Mouse (Mus musculus) ovary, postnatal 10 days (tissue): ENCODE results near the gene Prm1.

Source experiments
- DNase-seq: peaks from one replicate; pipeline ENCODE4 v3.0.0; 2022; ENCODE audit warnings: low spot score

Gene Prm1

DNA sequence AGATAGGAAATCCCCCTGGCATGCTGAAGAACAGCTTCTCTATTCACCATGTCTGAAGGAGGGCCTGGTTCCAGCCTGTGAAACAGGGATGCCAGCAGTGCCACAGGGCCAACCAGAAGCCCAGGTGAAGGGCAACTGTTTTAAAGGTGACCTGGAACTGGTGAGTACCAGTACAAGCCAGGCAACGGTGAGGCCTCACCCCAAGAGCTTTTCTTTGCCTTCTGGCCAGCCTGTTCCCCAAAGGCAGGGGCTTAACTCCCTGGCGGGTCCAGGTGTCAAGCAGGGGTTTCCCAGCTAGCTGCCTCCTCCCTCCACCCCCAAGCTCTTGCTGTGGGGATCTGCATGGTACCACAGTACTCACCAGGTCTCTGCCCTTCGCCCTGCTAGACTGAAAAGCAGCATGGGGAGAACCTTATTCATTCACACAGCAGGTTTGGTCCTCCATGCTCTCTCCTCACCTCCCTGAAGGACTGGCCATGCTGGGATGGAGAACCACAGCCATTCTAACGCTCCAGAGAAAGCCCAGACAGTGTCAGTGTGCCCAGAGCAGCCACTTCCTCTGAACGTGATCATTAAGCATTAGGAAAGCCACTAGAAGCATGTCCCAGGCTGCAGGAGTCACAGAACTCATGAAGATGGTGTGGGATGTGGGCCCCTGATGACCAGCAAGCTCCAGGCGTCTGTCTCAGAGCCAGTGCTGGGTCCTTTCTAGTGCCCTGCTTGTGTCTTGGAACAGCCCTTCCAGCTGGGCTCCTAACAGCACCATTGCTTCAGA lies 23.1 kb downstream of the Prm1 start:
- DNase-seq = no peak

DNA sequence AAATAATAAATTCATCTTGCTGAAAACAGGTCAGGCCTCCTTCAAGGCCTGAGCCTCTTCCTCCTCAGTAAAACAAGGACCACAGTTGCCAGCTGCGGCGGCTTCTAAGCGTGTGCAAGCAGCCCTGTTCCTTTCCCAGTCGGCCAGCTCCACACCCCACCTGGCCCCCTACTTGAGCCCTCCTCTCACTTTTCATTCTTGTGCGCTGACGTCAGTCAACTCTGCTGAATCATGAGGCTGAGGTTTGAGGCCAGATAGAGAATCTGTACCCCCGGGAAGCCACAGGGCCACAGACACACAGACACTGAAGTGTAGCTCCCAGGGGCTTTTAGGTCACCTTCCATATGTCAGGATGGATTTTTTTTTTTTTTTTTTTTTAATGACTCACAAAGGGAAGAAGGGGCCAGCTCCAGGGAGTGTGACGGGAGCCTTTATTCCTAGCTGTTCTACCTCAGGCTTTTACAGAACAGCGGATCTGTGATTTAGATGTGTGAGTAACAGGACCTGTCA lies 23.7 kb downstream of the Prm1 start:
- no peak for DNase-seq

DNA sequence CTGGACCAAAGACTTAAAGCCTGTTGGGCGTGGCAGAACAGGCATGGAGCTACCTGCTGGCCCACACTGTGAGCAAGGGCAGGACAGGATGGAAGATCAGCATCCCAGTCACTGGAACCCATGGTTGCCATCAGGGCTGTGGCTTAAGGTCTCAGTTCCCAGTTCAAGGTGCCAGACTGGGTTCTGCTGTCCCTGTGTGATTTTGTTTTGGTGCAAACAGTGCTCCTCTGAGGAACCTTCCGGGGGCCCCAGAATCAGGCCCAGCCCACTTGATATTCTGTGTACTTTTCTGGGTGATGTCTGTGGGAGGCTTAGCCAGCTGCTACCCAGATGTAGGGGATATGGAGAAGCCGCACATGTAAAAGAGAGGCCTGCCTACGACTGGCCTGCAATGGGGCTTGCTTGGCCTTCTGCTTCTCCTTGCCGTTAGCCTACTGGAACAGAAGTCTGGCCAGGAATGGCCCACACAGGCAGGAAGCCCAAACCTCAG lies 25.0 kb downstream of the Prm1 start:
- no peak for DNase-seq

DNA sequence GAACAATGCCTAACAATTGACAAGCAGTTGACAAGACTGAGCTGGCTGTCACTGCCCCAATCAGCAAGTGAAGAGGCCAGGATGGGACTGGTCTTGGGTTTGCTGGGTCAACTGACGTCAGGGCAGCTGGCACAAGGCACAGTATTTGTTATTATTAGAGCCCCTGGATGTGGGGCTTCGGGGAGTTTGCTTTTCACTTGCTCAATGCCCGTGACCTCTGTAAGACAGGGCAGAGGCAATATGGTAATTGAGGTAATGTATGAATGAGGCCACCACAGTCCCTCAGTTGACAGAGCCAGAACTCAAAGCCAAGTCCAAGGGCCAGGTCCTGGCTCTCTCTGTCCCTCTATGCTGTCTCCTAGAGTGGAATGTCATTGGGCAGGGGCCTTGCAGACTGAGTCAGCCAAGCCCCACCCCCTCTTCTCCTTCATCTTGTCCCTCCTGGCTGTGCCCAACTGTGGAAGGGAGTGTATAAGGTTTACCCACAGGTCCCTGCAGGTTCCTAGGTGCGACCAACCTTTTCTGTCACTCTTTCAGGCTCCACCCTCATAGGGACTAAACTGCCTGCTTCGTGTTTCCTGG lies 28.0 kb downstream of the Prm1 start:
- no peak for DNase-seq

DNA sequence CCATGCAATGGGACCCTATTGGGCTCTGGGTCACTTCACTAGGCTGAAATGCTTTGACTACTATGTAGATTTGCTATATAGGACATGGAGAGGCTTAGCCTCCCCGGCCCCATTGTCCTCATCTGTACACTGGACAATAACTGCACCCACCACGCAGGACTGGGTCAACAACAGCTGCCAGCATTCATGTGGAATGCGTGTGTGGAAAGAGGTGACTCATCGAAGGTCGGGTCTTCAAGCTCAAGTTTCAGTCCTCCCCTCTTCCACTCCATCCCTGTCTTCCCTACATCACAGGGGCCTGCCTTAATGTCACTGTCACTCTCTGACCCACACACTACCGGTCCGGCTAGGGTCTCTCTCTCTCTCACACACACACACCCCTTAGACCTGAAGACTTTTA lies 29.3 kb downstream of the Prm1 start:
- no peak for DNase-seq

DNA sequence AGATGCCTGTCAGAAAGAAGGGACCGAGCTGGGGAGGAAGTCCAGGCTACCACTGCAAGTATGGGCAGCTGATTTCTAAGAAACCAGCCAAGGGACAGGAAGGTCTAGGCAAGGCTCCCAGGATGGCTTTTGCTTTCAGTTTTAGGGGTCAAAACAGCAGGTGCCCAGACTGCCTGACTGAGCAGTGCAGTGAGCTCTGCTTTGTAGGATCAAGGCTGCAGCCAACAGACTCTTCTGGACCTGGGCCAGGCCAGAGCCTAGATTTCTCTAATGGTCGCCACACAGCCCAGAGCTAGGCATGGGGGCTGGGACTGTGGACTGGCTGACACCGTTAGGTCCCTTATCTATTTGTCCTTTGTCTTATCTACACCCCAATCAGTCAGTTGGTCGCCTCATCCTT lies 30.9 kb downstream of the Prm1 start:
- no peak for DNase-seq

DNA sequence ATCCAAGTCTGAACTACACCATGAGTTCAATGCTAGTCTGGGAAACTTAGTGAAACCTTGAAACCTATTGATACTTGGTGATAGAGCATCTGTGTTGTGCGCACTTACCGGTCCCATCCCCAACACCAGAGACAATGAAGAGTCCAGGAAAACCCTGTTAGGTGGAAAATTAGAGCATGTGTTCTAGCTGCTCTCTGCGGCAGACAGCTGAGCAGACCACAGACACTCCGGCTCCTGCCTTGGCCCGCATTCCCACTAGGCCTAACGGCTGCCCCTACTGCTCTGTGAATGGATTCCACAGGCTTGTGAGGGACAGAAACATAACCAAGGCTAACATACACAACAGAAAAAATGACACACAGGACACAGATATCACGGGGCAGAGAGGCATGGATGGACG lies 32.1 kb downstream of the Prm1 start:
- no peak for DNase-seq

DNA sequence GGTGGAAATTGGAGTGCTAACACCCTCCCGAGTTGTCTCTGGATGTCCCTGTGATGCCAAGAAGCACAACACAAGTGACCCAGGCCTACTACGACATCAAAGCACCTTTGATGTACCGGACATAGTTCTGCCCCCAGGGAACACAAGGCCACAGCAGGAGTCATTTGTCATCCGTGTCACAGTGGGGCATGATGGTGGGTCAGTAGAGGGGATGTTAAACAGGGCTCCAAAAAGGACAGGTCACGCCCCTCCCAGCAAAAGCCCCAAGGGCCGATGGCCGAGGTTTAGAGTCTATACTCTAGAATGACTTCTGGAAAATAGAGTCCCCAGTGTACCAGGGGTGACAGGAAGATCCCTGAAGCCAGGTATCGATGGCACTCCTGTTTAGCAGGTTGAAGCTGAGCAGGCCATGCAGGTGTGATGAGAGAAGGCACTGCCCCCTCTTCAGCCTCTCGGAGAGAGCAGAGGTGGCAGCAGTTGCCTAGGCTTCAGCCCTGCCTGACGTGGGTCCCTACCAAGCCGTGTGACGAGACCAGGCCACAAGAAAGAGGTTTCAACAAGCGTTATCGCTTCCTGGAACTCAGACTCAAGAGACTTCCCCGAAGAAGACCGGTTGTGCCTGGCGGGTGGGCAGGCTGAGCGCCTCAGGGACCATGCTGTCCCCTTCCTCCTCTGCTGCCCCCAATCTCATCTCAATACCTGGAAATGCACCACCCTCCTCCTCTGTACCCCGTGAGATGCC lies 33.7 kb downstream of the Prm1 start:
- no peak for DNase-seq

DNA sequence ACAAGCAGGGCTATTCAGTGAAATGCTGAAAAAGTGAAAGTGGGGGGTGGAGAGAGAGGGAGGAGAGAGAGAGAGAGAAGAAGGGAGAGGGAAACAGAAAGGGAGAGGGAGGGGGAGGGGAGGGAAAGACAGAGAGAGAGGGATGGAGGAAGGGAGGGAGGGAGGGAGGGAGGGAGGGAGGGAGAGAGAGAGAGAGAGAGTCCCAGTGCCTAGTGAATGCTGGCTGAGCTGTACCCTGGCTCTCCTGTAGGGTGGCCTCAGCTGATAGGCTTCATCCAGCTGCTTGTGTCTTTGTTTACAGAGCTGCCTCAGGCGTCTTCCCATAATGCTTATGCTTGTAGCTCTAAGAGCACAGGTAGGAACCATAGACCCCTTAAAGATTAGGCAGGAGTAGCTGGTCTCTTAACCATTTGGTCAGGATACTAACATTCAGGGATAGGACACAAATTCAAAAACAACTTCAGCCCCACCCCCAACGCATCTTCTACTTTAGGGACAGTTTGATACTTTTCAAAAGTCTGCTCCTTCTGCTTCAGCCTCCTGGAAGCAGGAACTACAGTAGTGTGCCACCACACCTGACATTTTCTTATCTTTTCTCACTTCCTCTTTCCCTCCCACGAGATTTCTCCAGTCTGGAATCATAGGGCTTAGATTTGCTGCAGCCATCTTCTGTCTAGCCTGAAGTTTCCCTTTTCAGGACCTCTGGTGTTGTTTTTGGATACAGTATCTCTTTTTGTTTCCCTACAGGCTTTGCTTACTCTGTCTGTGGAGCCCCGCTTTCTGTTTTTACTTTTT lies 34.9 kb downstream of the Prm1 start:
- no peak for DNase-seq

DNA sequence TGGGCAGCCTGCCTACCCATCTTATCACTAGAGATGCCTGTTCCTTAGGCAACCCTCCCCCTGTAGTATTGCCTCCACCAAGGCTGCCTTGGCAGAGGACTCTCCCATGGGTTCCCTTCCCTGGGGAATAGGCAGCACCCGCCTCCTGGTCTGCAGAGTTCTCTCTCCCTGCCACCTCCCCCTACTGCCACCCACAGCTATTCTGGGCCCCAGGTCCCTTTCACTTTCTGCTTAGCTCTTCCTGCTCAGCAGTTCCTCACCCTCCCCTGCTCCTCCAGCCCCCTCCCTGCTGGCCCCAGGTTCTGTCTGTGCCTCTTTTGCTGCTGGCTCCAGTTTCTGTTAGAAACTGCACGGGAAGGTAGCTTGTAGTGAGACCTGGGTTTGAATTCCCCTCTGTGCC lies 36.0 kb downstream of the Prm1 start:
- no peak for DNase-seq

DNA sequence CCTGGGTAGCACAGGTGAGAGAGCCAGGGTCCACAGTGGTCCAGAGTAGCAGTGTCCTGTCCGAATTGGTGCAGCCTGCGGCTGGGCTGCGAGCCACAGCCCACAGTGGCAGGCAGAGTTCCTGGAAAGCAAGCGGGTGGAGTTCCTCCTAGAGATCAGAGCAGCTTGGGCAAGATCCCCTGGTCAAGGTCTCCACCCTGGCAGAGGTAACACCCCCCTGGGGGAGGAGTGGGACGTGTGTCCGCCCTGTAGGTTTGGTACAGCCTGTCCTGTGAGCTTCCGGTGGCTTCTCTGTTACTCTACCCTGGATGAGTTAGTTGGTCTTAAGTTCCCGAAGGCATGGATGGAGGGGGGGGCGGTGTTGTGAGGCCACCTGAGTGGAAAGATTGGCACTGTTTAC lies 36.8 kb downstream of the Prm1 start:
- no peak for DNase-seq

DNA sequence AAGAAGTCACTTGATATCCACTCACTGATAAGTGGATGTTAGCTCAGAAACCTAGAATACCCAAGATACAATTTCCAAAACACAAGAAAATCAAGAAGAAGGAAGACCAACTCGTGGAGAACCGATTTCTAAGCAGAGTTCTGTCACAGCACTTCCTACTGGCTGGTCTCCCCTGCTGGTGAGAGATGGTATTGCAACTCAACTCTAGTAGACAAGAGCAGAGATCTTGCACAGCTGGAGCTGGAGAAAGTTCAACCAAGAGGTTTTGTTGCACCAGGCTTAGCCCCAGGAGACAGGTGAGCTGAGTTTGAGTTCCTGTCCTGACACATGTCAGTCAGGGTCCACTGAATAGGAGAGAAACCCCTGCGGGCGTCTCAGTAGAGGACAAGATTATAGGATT lies 38.5 kb downstream of the Prm1 start:
- DNase-seq = peak; percentile 29

DNA sequence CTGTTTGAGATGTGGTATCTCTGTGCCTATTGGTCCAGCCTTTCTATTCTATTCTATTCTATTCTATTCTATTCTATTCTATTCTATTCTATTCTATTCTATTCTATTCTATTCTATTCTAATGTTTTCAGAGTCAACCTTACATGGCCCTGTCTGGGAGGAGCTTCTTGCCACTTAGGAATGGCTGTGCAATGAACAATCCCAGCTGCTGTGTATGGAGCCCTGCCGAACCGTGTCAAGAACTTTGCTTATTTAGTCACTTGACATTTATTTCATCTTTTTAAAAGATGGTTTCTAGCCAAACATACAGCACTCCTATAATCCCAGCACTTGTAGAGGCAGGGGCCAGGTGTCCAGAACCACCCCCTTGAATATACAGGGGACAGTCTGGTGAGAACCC lies 41.3 kb downstream of the Prm1 start:
- DNase-seq = no peak

DNA sequence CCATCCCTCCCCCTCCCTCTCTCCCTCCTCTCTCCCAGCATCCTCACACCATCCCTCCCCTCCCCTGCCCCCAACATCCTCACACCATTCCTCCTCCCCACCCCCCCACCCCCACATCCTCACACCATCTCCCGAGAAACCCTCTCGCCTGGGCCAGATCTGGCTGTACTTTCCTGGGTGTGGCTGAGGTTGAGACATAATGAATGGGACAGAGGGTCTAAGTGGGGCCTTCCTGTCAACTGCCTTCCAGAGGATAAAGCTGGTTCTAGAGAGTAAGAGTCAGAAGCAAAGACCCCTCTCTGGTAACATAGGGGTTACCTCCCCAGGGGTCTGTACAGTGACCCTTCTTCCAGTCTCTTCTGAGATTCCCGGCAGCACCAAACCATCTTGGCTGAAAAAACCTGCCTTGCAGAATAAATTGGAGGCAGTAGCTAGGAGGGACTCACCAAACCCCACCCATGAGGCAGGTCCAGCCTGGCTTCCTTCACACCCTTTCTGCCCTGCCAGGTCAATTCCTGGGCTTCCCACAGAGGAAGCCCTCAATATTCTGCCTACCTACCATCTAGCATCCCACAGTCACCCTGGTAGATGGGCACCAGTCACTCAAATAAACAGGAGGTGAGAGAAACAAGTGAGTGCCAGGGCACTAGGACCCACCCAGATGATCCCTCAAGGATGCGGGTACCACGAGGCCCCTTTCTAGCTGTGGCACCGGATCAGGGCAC lies 41.9 kb downstream of the Prm1 start:
- no peak for DNase-seq

DNA sequence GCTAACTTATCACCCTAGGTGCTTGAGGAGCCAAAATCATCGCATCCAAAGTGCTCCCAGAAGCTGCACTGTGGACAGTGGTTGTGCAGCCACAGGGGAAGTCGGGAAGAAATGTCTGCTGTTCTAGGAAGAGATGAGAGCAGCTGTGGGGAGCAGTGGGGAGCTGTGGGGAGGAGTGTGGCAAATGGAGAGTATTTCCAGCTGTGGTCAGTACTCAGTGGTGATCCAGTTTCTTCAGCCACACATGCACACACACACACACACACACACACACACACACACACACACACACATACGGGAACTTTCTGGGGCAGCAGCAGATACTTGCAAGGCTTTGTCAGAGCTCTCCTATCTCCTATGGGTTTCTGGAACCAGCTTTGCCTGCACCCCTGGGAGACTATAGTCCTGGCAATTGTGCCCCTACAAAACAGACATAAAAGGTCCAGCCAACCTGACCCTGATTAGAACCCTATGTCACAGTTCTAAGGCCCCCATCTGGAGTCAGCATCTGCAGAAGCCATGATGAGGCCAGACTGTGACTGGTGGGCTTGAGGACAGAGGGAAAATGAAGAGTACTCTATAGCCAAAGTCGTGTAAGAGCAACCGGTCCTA lies 43.0 kb downstream of the Prm1 start:
- no peak for DNase-seq

DNA sequence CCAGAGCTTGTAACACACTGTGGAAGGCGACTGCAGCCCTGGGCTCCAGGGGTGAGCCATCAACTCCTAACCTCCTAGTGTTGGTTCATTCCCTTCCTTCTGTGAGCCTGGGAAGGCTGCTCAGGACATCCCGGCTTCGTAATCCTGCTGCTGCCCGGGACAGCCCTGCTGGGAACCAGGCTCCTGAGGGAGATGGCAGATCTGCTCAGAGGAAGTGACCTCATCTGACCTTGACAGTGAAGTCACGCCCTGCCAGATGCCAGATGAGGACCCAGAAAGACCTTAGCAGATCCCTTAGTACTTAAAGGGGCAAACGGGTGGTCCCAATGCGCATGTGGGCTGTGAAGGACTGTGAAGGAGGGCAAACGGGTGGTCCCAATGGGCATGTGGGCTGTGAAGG lies 44.5 kb downstream of the Prm1 start:
- no peak for DNase-seq

DNA sequence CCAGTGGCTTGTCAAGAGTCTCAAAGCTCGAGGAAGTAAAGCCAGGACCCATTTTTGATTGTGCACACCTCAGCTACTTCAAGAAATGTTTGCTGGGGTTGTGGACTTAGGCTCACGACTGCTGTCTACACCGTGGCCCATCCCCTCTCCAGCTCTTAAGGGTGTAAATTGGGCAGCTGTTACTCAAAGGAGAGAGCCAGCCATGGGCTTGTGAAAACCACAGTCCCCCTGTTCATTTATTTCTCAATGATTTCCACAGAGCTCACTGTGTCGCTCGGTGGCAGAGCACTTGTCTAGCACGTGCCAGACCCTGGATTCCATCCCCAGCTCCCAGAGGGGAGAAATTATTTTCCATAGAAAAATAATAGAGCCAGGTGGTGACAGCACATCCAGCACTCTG lies 49.5 kb downstream of the Prm1 start:
- DNase-seq = no peak

DNA sequence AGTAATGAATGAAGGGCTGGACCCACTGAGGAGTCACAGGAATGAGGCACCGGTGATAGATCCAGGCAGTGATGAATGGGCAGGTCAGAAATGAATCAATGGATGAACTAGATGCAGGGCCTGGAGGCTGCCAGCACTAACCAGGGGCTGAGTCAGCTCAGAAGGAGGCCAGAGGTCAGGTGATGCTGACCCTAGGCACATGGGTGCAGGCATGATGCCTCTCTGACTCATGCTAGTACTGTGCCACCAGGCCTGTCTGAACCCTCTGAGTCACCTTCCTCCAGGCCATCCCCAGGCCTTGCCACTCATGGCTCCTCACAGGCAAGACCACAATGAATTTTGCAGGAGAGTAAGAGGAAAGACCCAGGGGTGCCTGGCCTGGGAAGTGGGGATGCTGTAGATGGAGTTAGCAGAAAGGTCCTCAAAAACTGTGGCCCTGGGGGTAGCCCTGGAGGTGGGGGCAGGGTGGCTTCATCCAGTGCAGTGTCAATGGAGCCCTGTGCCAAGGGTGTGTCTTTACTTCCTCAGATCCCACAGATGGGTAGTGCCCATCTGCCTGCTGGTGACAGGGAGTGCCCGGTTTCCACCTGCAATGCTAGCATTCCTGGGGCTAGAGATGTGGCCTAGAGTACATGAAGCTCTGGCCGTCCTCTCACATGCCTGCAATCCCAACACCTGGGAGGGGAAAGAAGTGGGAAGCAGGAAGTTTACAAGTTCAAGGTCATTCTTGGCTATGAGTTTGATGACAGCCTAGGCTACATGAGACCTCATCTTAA lies 50.9 kb downstream of the Prm1 start:
- no peak for DNase-seq

DNA sequence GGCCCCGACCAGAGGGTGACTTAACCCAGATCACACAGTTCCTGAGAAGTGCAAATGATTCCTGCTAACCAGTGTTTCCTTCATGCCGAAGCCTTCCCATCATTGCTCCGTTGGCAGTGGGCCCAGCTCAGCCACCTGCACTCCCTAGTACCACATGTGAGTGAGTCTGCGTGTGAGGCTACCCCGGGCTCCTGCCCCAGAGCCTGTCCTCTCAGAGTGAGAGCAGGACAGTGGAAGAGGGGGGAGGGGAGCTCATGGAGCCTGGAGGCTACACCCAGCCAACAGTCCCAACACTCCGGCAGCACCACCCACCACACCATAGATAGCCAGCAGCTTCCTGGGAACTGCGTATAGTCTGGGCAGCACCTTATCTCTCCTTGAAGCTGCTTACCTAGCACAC lies 55.8 kb downstream of the Prm1 start:
- DNase-seq = no peak

DNA sequence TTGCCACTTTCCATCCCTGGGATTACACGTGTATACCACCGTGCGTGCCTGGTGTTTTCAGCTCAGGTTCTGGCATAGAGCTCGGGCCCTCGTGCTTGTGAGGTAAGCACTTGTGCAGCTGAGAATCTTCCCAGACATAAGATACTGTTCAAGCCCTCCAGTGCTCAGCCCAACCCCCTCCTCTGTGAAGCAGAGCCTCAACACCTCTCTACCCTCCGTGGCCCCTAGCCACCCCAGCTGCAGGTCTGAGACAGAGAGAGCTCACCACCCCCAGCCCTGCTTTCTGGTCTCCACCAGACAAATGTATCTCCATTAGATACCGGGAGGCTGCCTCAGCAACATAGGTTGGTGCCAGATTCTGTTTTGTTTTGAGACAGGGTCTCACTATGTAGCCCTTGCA lies 56.4 kb downstream of the Prm1 start:
- no peak for DNase-seq
